Mouse (Mus musculus): Measurements from ENCODE around the gene Arfgef2.

Gene Arfgef2

GRCm38 (mm10) chr2:166806173-166806705 lies 851 bp downstream of the Arfgef2 start:
- DNase-seq (ENCODE audit: low spot score in 2 of 2): no peak

DNA sequence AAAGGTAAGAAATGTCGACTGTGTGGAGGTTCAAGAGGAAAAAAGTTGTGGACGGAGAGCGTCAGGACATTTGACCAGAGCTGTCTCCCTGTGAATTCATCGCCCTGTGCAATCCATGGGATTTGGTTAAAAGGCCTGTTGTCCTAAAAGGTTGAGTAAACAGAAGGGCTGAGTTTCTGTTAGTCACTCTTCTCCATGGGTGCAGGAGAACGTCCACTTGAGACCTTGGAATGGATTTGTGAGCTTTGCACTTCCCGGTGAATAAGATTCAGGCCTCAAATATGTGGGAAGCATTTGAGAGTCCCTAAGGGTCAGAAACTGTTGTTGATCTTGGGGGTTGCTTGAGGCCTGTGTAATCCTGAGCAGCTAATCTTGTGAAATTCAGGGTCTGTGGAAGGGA lies 1.4 kb downstream of the Arfgef2 start:
- no peak for DNase-seq (ENCODE audit: low spot score in 2 of 2)

DNA sequence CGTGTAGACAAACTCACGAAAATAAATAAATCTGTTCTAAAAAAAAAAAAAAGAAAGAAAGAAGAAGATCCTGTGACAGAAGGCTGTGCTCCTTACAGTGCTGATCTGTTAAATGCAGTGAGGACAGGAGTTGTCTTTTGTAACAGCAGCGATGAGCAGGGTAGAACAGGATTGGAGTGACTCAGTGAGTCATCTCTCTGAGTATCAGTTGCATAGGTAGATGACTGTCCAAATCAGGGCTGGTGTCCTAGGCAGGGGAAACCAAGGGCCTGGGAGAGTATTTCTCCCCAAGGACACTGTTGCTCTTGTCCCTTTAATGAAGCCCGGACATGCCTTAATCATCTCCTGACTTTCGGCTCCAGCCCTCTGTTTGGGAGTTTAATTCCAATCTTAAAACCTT lies 4.1 kb downstream of the Arfgef2 start:
- no peak for DNase-seq (ENCODE audit: low spot score in 2 of 2)

DNA sequence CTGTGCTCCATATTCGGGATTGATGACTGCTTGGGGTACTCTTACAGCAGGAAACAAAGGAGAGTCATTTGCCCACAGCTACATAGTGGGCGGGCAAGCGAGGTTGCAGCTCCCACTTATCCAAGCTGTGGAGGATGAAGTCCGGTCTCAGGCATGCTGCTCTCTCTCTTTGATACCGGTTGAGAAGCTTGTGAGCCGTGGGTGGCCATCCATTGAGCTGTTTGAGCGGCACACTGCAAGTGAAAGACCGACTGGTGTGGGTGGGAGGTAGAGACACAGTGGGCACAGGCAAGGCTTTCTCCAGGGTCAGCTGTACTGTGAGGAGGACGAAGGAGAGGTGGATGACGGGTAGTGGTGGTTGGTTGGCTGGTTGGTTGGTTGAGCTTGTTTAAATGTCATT lies 5.4 kb downstream of the Arfgef2 start:
- DNase-seq (ENCODE audit: low spot score in 2 of 2): no peak

DNA sequence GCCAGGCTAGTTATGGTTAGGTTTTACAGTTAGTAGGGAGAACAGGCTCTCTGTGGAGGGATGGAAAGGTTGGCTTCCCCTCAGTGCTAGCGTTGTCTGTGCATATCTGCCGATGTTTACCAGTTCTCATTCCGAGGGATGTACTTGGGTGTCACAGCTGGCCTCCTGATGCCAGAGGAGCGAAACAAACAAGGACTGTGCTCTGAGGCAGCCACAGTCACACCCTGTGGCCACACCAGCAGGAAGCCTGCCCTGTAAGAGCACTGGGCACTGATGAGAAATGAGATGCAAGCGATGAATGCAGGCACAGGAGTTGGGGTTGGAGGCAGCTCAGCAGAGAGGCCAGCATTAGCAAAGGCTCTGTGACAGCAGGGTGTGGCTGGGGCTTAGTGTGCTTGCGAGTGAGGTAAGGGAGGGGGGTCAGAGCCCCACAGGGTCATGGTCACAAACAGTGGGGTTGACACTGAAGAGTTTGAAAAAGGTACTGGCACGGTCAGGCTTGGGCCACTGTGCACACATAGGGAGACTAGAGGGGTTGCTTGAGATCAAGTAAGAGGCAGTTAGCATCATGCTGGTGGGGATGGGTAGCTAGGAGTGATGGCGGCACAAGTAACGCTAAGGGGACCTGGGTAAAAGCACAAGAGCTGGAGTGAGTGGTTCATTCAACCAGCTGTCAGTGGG lies 13.2 kb downstream of the Arfgef2 start:
- no peak for DNase-seq (ENCODE audit: low spot score in 2 of 2)

- DNase-seq (ENCODE audit: low spot score in 2 of 2): no peak
Measured at GRCm38 (mm10) chr2:166819849-166820248, 14.5 kb downstream of the Arfgef2 start.

DNA sequence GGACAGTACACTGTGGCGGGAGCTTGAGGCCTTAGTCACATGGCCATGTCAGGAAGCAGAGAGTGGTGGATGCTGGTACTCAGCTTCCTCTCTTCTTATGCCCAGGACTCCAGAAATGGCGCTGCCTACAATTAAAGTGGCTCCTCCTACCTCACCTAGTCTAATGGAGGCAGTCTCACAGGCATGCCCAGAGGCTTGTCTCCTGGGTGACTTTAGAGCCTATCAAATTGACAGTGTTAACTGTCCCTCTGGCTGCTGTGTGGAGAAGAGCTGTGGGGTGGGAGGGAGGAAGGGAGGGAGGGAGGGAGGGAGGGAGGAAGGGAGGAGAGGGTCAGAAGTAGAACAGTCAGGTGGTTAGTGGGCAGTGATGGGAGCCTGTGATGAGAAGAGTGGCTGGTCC lies 15.5 kb downstream of the Arfgef2 start:
- no peak for DNase-seq (ENCODE audit: low spot score in 2 of 2)

DNA sequence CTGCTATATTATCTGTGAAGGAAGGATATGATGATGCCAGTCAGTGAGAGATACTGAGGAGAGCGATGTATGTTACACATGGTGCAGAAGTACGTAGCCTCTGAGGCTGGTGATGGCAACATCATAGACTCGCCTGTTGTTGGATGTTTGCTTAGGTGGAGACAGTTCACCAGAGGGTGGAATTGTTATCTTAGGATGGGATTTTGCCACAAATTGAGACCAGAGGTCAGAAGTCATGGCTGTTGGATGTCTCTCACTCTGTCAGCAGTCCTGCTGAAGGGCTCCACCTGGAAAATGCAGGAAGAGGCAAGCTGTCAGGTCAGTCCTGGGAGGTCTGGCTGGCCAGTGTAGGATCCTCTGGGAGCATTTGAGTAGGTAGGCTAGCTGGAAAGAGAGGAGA lies 16.0 kb downstream of the Arfgef2 start:
- no peak for DNase-seq (ENCODE audit: low spot score in 2 of 2)

DNA sequence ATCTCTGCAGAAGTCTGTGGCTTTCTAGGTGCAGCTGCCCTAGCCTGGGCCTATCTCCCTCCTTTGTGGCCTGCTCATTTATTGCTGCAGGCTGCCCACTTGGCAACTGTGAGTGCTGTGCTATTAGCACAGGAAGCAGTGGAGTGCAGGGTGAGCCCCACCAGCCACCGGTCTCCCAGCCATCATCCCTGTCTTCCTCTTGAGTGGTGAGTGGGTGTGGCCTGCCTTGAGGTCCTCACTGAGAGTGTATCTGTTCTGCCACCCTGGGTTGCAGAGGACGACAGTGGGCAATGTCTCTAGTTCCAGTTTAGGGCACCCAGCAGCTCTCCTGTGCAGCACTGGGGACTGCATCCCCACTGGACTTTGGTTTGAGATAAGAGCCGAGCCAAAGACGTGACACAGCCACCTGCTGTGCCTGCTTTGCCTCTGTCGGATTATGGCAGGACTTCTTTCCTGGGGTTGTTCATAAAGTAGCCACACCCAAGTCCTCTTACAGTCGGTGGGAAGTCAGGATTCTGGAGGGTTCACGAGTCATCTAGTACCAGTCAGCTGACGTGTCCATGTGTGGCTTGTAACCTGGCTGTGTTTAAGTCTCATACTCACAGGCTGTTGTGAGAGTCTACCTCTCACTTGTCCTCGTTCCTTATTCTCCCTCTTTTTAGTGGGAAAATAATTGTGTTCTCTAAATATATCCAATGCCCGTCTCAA lies 16.9 kb downstream of the Arfgef2 start:
- no peak for DNase-seq (ENCODE audit: low spot score in 2 of 2)

DNA sequence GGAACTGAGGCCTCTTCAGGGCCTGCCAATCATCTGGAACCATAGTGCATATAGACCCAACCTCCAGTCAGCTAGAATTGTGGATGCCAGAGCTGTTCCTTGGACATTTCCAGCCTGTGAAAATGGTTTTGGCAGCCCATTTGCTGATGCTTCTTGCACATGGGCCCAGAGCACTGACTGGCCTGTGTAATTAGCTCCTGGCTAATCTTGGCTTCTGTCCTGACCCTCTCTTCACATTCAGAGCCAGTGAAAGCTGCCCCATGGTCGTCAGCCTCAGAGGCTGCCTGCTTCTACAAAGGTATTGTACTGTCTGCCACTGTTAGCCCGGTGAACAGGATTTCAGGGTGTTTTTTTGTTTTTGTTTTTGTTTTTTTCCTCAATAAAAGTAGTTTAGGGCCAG lies 17.5 kb downstream of the Arfgef2 start:
- DNase-seq (ENCODE audit: low spot score in 2 of 2): no peak

GRCm38 (mm10) chr2:166824386-166824785 lies 19.0 kb downstream of the Arfgef2 start:
- no peak for DNase-seq (ENCODE audit: low spot score in 2 of 2)

DNA sequence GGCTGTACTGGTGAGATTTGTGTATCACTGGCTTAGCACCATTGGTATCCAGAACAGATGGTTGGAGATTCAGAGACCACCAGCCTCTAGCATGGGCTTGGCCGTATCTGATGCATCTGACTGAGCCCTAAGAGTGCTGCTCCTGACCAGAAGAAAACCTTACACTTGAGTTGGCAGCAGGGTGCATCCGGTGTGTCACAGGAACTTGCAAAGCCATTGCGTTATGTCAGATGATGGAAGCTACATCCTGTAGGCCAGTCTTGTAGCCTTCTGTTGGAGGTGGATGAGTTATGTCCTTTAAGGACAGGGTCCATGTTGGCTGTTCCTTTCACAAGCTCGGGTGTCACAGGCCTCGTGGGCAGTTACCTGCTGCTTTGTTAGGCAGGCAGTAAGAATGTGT lies 19.6 kb downstream of the Arfgef2 start:
- DNase-seq (ENCODE audit: low spot score in 2 of 2): no peak

DNA sequence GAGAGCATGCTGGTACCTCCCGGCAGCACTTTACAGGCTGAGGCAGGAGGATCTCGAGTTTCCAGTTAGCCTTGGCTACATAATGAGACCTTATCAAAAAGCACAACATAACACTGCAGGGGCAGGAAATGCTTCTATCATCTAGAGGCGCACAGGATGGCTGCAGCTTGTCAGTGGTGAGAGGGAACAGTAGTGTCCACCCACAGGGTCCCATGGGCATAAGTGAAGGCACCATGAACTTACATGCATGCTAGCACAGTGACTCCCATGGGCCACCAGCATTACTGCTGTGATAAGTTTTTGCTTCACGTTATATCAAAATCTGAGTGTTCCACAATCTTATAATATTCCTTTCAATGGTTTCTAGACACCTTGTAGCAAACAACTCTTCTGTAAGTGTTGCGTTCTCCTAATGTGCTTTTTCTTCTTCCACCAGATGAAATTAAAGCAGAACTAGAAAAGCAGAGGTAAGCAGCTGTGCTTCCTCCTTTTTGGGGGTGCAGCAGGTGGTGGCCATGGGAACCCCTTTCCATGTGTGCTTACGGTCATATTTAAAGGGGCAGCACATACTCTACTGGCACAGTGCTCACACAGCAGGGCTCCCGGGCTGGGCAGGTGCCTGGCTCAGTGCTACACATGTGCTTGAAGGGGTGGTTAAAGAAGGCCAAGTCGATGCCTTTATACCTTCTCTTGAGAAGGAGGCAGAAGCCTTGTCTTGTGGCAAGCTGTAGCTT lies 21.3 kb downstream of the Arfgef2 start:
- DNase-seq (ENCODE audit: low spot score in 2 of 2): no peak

DNA sequence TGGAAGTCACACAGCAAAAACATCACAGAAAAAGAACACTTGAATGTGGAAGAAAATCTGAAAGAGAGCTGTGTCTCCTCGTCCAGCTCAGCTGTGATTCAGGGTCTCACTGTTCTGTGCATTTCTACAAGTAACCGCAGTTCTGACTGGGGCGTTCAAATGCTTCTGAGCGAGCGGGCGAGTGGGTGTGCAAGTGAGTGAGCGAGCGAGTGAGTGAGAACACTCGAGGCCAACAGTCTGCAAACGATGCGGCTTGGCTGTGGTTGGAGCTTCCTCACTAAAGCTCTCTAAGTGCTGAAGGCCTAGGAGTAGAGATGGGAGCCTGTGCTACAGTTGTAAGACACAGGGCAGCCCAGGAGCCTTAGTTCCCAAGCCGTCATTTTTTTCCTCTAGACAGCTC lies 22.9 kb downstream of the Arfgef2 start:
- no peak for DNase-seq (ENCODE audit: low spot score in 2 of 2)

DNA sequence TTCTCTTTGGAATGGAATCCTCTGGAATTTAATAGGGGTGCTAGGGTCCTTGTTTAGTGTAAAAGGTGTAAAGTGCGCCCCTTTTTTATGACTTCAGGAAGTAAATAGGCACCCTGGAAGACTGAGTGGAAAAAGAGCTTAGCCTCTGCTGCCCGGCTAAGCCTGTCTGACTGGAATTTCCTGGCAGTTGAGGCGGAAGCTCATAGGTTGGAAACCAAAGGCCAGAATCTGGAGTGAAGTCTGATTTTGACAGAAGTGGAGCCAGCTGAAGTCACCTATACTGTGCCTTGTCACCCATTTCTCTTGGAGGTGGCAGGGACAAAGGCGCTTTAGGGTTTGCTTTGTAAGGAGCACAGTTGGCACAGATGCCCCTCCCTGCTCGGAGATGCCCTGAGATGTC lies 25.0 kb downstream of the Arfgef2 start:
- DNase-seq (ENCODE audit: low spot score in 2 of 2): peak in 1 of 2 experiments; percentile 34

GRCm38 (mm10) chr2:166834091-166834490 lies 28.7 kb downstream of the Arfgef2 start:
- no peak for DNase-seq (ENCODE audit: low spot score in 2 of 2)

DNA sequence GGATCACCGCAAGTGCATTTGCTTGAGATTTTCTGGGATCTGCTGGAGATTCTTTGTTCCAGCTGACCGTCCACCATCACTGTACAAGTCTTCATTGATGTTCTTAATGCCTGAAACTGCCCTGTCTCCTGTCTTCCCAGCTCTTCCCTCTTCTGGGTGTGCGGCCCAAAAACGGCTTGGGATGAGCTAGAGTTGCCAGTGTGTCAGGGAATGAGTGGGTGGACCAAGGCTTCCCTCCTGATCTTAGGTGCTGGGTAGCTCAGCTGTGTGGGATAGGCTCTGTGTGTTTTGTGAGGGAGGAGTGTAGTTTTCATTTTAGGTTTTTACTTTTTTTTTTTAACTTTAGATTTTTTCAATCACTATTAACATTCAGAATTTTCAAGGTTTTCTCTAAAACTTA lies 29.4 kb downstream of the Arfgef2 start:
- no peak for DNase-seq (ENCODE audit: low spot score in 2 of 2)

DNA sequence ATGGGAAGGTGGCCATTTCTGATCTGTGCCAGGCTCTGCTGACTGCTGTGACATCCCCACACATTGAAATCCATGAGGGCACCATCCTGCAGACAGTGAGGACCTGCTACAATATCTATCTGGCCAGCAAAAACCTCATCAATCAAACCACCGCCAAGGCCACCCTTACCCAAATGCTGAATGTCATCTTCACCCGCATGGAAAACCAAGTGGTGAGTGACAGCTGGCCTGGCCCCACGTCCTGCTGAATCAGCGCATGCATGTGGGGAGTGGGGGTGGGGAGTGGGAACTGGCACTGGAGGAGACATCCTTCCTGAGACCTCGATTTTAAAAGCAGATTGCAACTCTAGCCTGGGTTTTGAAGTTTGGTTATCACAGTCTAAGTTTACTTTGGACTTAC lies 30.2 kb downstream of the Arfgef2 start:
- DNase-seq (ENCODE audit: low spot score in 2 of 2): no peak

DNA sequence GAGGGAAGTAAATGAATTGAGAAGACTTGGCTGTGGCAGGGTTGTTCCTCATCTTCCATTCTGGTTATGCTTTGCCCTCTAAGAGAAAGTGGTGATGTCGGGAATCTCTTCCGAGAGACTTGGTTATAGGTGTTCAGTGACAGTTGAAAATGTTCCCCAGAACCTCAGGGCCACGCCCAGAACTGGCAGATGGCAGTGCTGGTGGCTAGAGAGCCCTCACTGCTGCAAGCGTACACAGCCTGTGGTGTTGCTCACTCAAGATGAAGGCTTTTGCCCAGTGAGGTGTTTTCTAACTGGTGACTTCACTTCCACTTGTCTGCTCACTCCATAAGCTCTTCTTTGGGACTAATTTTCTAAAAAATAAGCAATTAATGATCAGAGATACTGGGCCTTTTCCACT lies 36.4 kb downstream of the Arfgef2 start:
- no peak for DNase-seq (ENCODE audit: low spot score in 2 of 2)

DNA sequence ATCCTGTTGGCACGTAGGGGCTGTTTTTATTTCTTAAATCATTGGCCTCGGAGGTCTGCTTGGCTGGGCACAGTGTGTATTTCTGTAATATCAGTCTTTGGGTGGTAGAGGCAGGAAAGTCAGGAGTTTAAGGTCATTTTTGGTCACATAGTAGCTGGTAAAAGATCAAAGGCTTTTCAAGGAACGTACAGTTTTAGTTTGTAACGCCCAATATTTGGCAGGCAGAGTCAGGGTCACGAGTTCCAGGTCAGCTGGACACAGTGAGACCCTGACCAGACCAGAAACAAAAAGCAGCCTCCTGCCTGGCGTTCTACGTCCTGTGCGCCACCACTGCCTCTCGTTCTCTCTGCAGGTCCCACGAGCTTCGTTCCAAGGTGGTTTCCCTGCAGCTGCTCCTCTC lies 45.3 kb downstream of the Arfgef2 start:
- DNase-seq (ENCODE audit: low spot score in 2 of 2): no peak

DNA sequence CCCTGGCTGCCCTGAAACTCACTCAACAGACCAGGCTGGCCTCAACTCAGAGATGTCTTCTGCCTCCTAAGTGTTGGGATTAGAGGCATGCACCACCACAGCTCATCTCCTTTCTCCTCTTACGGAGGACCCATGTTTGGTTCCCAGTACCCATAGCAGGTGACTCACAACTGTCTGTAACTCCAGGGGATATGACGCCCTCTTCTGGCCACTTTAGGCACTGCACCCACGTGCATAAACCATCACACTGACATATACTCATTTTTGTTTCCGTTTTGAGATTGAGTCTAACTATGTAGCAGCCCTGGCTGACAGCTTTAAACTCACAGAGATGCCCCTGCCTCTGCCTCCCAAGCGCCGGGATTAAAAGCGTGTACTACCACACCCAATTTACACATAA lies 46.9 kb downstream of the Arfgef2 start:
- DNase-seq (ENCODE audit: low spot score in 2 of 2): no peak

GRCm38 (mm10) chr2:166855771-166856170 lies 50.4 kb downstream of the Arfgef2 start:
- no peak for DNase-seq (ENCODE audit: low spot score in 2 of 2)

DNA sequence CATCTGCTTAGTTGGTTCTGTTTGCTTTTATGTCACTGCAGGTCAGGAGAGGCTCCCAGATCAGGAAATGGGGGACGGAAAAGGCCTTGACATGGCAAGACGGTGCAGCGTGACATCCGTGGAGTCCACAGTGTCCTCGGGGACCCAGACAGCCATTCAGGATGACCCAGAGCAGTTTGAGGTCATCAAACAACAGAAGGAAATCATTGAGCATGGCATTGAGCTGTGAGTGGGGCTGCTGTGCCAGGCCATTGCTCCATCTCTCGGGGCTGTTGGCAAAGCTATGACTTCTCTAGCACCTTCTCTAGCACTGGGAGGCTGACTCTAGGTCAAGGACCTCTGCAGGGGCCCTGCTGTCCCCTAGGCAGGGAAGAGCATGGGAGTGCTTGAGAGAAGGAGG lies 51.0 kb downstream of the Arfgef2 start:
- no peak for DNase-seq (ENCODE audit: low spot score in 2 of 2)
